Mouse (Mus musculus): Measurements from ENCODE around the gene Gps2. TPM values are rescaled to one million over a fixed set of nuclear protein-coding genes. Genes with fewer than 3 reads are reported as not detected.

Gene Gps2
- polyA plus RNA-seq, 1 experiment: 116 TPM

- H3K36me3 ChIP-seq (replicated peaks; ENCODE audit: low read length): no peaks in the 10 kb centered on the region
- TF ChIP-seq FLI1 (IDR thresholded peaks at IDR 0.05; ENCODE audit: low read length) (no peak), GATA1 (IDR thresholded peaks at IDR 0.05; ENCODE audit: borderline replicate concordance, low read length) (no peak)
- no peak overlapping the region for H3K4me3 ChIP-seq (replicated peaks)
- peaks cover 23% of the 10 kb centered on the region for H3K4me1 ChIP-seq
- no peaks in the 10 kb centered on the region for H3K9me3 ChIP-seq
- peaks cover 94% of the 10 kb centered on the region for H3K27me3 ChIP-seq (replicated peaks)
Observed at GRCm38 (mm10) chr11:69939731-69940130, 26.0 kb downstream of the Gps2 start.

GRCm38 (mm10) chr11:69940962-69941361 is 27.3 kb downstream of the Gps2 start:
- Histone ChIP-seq H3K27me3 (replicated peaks) (peaks cover 94% of the 10 kb centered on the region), H3K36me3 (replicated peaks; ENCODE audit: low read length) (no peaks in the 10 kb centered on the region), H3K9me3 (no peaks in the 10 kb centered on the region)

GRCm38 (mm10) chr11:69945216-69945615 is 31.5 kb downstream of the Gps2 start:
- Histone ChIP-seq H3K36me3 (replicated peaks; ENCODE audit: low read length) (no peaks in the 10 kb centered on the region), H3K27me3 (replicated peaks) (peaks cover 87% of the 10 kb centered on the region), H3K9me3 (no peaks in the 10 kb centered on the region), H3K4me3 (replicated peaks) (no peak overlapping the region), H3K4me1 (peaks cover 19% of the 10 kb centered on the region)
- TF ChIP-seq FLI1 (IDR thresholded peaks at IDR 0.05; ENCODE audit: low read length) (no peak), GATA1 (IDR thresholded peaks at IDR 0.05; ENCODE audit: borderline replicate concordance, low read length) (no peak)

More at GRCm38 (mm10) chr11:69940962-69941361, 27.3 kb downstream of the Gps2 start:
- peaks cover 11% of the 10 kb centered on the region for H3K4me1 ChIP-seq
- TF ChIP-seq FLI1 (IDR thresholded peaks at IDR 0.05; ENCODE audit: low read length) (no peak), GATA1 (IDR thresholded peaks at IDR 0.05; ENCODE audit: borderline replicate concordance, low read length) (no peak)
- no peak overlapping the region for H3K4me3 ChIP-seq (replicated peaks)

GRCm38 (mm10) chr11:69945997-69946891 is 32.6 kb downstream of the Gps2 start:
- Histone ChIP-seq H3K36me3 (replicated peaks; ENCODE audit: low read length) (no peaks in the 10 kb centered on the region), H3K27me3 (replicated peaks) (peaks cover 86% of the 10 kb centered on the region)

GRCm38 (mm10) chr11:69947337-69948065 is 33.8 kb downstream of the Gps2 start:
- TF ChIP-seq GATA1 (IDR thresholded peaks at IDR 0.05; ENCODE audit: borderline replicate concordance, low read length) (no peak), FLI1 (IDR thresholded peaks at IDR 0.05; ENCODE audit: low read length) (no peak)
- Histone ChIP-seq H3K27me3 (replicated peaks) (peaks cover 82% of the 10 kb centered on the region), H3K4me3 (replicated peaks) (peak overlapping the region; percentile 90), H3K9me3 (no peaks in the 10 kb centered on the region), H3K4me1 (peaks cover 29% of the 10 kb centered on the region), H3K36me3 (replicated peaks; ENCODE audit: low read length) (no peaks in the 10 kb centered on the region)

More at GRCm38 (mm10) chr11:69945997-69946891, 32.6 kb downstream of the Gps2 start:
- Histone ChIP-seq H3K4me3 (replicated peaks) (no peak overlapping the region), H3K4me1 (peaks cover 24% of the 10 kb centered on the region), H3K9me3 (no peaks in the 10 kb centered on the region)
- TF ChIP-seq FLI1 (IDR thresholded peaks at IDR 0.05; ENCODE audit: low read length) (no peak), GATA1 (IDR thresholded peaks at IDR 0.05; ENCODE audit: borderline replicate concordance, low read length) (no peak)

GRCm38 (mm10) chr11:69948066-69948762 is 34.5 kb downstream of the Gps2 start, which contains the start of gene Slc2a4:
TSS of gene Slc2a4 (minus strand) at chr11:69948188.
- peak within 1 kb of the TSS; percentile 90 for H3K4me3 ChIP-seq (replicated peaks)
- H3K27me3 ChIP-seq (replicated peaks): peaks cover 82% of the 10 kb centered on the region
- no peaks in the 10 kb centered on the region for H3K9me3 ChIP-seq
- H3K36me3 ChIP-seq (replicated peaks; ENCODE audit: low read length): no peaks in the 10 kb centered on the region
- TF ChIP-seq FLI1 (IDR thresholded peaks at IDR 0.05; ENCODE audit: low read length): no peak
- H3K4me1 ChIP-seq: peaks cover 30% of the 10 kb centered on the region

GRCm38 (mm10) chr11:69948763-69949150 is 35.1 kb downstream of the Gps2 start:
- Histone ChIP-seq H3K27me3 (replicated peaks) (peaks cover 81% of the 10 kb centered on the region), H3K4me3 (replicated peaks) (peak overlapping the region; percentile 90), H3K4me1 (peaks cover 34% of the 10 kb centered on the region), H3K9me3 (no peaks in the 10 kb centered on the region), H3K36me3 (replicated peaks; ENCODE audit: low read length) (no peaks in the 10 kb centered on the region)
- no peak for TF ChIP-seq FLI1 (IDR thresholded peaks at IDR 0.05; ENCODE audit: low read length)
- no peak for TF ChIP-seq GATA1 (IDR thresholded peaks at IDR 0.05; ENCODE audit: borderline replicate concordance, low read length)

GRCm38 (mm10) chr11:69950807-69951459 is 37.2 kb downstream of the Gps2 start:
- no peak overlapping the region for H3K4me3 ChIP-seq (replicated peaks)
- no peaks in the 10 kb centered on the region for H3K36me3 ChIP-seq (replicated peaks; ENCODE audit: low read length)
- no peak for TF ChIP-seq GATA1 (IDR thresholded peaks at IDR 0.05; ENCODE audit: borderline replicate concordance, low read length)
- H3K4me1 ChIP-seq: peaks cover 34% of the 10 kb centered on the region
- H3K9me3 ChIP-seq: no peaks in the 10 kb centered on the region
- peaks cover 69% of the 10 kb centered on the region for H3K27me3 ChIP-seq (replicated peaks)

- Histone ChIP-seq H3K4me3 (replicated peaks) (no peak overlapping the region), H3K9me3 (no peaks in the 10 kb centered on the region), H3K36me3 (replicated peaks; ENCODE audit: low read length) (no peaks in the 10 kb centered on the region), H3K27me3 (replicated peaks) (peaks cover 60% of the 10 kb centered on the region), H3K4me1 (peaks cover 34% of the 10 kb centered on the region)
- TF ChIP-seq GATA1 (IDR thresholded peaks at IDR 0.05; ENCODE audit: borderline replicate concordance, low read length) (no peak), FLI1 (IDR thresholded peaks at IDR 0.05; ENCODE audit: low read length) (no peak)
Observed at GRCm38 (mm10) chr11:69952274-69952673, 38.6 kb downstream of the Gps2 start.
